Mouse (Mus musculus) intestine, embryonic 15.5 days (tissue): ENCODE measurements at regions not wholly inside any gene's neighbourhood (a gene's known extent, or its start where the extent isn't known, plus 50 kb on each side); places are given as distances from the start of the nearest gene placed in this dataset.

Experiments used
- ATAC-seq: fragments of 200-750 bp; cut with Nextera tagmentation; 2 replicates; pipeline ENCODE4 v1.8.0; 2017; ENCODE audit warnings: moderate TSS enrichment, moderate library complexity
- H3K27ac ChIP-seq: fragments of 300-500 bp; sonication (generic); 2 replicates; pipeline ENCODE4 v1.5.1; 2015; ENCODE audit warnings: mild to moderate bottlenecking, inconsistent platforms
- H3K27me3 ChIP-seq: fragments of 300-500 bp; sonication (generic); replicated peaks from 2 replicates; pipeline ENCODE4 v1.6.1; 2015; ENCODE audit warnings: inconsistent platforms
- H3K36me3 ChIP-seq: fragments of 300-500 bp; sonication (generic); 2 replicates; pipeline ENCODE4 v1.6.1; 2015; ENCODE audit warnings: inconsistent platforms
- H3K4me1 ChIP-seq: fragments of 300-500 bp; sonication (generic); replicated peaks from 2 replicates; pipeline ENCODE4 v1.6.1; 2015; ENCODE audit warnings: inconsistent platforms
- H3K4me2 ChIP-seq: fragments of 300-500 bp; sonication (generic); replicated peaks from 2 replicates; pipeline ENCODE4 v1.6.1; 2015; ENCODE audit warnings: mild to moderate bottlenecking, inconsistent platforms
- H3K4me3 ChIP-seq: fragments of 300-500 bp; sonication (generic); replicated peaks from 2 replicates; pipeline ENCODE4 v1.5.1; 2015; ENCODE audit warnings: inconsistent platforms
- H3K9ac ChIP-seq: fragments of 300-500 bp; sonication (generic); 2 replicates; pipeline ENCODE4 v1.6.1; 2015; ENCODE audit warnings: inconsistent platforms
- H3K9me3 ChIP-seq: fragments of 300-500 bp; sonication (generic); 2 replicates; pipeline ENCODE4 v1.6.1; 2016; ENCODE audit warnings: inconsistent platforms
- WGBS: fragments of 180-500 bp; shearing (Covaris S2); methylation state at CpG from one replicate; pipeline ENCODE4 v1.1.7; 2015; 5-methylcytosine and 5-hydroxymethylcytosine counted together

DNA sequence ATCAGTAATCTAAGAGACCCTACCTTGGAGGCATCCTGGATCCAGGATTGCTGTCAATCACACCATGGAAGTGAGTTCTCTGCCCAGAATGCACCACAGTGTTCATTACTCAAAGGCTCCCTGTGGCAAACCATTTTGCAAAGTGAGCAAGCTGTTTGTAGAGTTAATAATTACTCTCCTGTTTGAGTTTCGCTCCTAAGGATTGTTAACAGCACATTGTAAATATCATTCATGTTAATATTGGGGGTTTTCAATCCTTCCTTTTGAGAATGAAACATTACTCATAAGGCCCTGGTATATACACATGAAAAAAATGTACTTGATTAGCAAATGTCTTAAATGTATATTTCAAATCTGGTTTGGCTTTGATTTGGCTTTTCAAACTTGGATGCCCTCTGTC lies 58.1 kb upstream of the Clstn2 start:
- no peak overlapping the region for H3K4me2 ChIP-seq
- WGBS, result 67% methylated on average over 1 of the region's 1 CpGs
- no peak overlapping the region for H3K9ac ChIP-seq
- no peaks in the 10 kb centered on the region for H3K36me3 ChIP-seq
- no peak for ATAC-seq
- H3K4me3 ChIP-seq, result no peak overlapping the region
- H3K27ac ChIP-seq, result no peak overlapping the region
- H3K9me3 ChIP-seq, result no peaks in the 10 kb centered on the region
- H3K27me3 ChIP-seq, result no peaks in the 10 kb centered on the region
- no peaks in the 10 kb centered on the region for H3K4me1 ChIP-seq

DNA sequence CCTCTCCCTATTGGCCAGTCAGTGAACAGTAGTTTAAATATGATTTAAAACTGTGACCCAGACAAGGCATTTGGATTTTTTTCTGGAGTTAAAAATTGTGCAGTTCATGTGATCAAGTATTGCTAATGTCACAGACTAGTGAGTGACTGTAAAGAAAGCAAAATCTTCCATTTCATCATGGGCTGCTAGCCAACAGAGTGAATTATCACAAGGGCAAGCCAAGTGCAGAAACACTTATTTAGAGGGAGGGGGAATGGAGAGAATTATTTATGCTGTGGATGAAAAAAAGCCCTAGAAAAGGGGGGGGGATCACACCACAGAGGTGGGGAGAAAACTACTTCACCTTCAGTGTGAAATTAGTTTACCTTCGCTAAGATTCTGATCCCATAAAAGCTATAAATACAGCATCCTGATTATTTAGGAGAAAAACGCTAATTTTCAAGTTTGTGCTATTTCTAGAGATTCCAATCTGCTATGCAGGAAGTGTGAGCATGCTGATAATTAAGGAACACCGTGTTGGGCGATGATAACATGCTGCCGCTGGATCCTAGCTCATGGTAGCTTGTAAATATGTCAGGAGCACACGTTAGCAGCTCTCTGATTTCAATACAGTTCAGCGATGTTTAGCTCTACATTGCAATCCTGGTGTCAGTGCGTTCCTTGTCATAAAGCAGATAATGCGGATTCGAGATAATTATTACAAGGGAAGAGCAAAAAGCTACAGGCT lies 62.2 kb upstream of the Clstn2 start:
- H3K4me1 ChIP-seq, result no peaks in the 10 kb centered on the region
- no peak overlapping the region for H3K9ac ChIP-seq
- no peak overlapping the region for H3K27ac ChIP-seq
- 71% methylated on average over 10 of the region's 10 CpGs for WGBS
- H3K27me3 ChIP-seq, result no peaks in the 10 kb centered on the region
- H3K9me3 ChIP-seq, result no peaks in the 10 kb centered on the region
- ATAC-seq, result no peak
- no peak overlapping the region for H3K4me3 ChIP-seq
- no peak overlapping the region for H3K4me2 ChIP-seq
- no peaks in the 10 kb centered on the region for H3K36me3 ChIP-seq

DNA sequence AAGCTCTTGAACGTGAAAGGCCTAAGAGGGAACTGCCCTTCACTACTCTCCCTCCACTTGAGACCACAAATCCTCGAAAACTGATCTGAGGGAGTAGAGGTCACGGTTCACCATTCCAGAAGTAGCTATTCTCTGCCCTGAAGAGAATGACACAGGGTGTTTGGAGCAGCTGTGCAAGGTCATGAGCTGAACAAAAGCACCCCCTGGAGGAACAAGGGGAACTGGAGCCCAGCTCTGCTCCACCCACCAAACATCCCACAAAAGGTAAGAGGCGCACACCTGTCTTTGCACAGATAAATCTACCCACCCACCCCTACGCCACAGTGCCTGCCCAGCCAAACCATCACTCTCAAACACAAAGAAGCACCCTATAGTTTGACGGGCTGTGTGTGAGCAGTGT lies 90.4 kb upstream of the Clstn2 start:
- no peaks in the 10 kb centered on the region for H3K4me1 ChIP-seq
- no peak overlapping the region for H3K4me2 ChIP-seq
- no peak overlapping the region for H3K9ac ChIP-seq
- H3K27ac ChIP-seq, result no peak overlapping the region
- ATAC-seq, result no peak
- no peaks in the 10 kb centered on the region for H3K9me3 ChIP-seq
- H3K36me3 ChIP-seq, result no peaks in the 10 kb centered on the region
- H3K27me3 ChIP-seq, result no peaks in the 10 kb centered on the region
- no peak overlapping the region for H3K4me3 ChIP-seq
- 67% methylated on average over 6 of the region's 6 CpGs for WGBS

DNA sequence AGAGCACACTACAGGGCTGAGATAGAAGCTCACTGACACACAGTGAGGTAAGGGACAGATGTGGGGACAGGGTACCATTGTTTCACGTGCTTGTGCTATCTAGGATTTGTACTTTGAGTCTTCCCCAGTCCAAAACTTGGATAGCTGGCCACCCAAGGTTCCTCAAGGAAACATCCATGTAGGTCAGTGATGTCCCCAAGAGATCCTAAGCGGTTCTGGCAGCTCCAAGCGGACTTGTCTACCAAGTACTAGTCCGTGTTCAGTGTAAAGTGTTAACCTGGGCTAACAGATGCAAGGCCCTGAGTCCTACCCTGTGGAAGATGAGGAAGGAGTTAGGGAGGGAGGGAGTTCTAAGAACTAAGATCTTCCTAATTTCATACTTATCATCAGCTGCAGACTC lies 96.6 kb upstream of the Clstn2 start:
- no peak overlapping the region for H3K4me2 ChIP-seq
- H3K27ac ChIP-seq, result no peak overlapping the region
- no peak overlapping the region for H3K4me3 ChIP-seq
- H3K27me3 ChIP-seq, result no peaks in the 10 kb centered on the region
- 83% methylated on average over 4 of the region's 4 CpGs for WGBS
- H3K9me3 ChIP-seq, result no peaks in the 10 kb centered on the region
- H3K9ac ChIP-seq, result no peak overlapping the region
- ATAC-seq, result no peak
- no peaks in the 10 kb centered on the region for H3K36me3 ChIP-seq
- H3K4me1 ChIP-seq, result no peaks in the 10 kb centered on the region

DNA sequence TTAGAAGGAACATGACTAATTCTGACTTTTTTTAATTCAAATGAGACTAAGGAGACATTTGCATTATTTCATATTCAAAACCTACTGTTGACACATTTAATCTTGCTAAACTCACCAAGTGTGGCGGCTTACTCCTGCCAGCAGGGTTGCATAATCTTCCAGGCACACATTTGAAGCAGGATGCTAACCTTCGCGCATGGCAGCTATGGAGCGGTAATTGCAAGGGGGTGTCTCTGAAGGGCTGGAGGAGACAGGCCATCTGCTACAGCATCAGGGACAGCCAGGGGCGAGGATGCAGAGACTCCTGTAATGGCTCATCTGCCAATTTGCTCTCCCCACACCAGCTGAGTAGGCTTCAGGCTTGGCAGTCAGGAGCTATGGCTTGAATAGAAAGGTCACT lies 97.9 kb upstream of the Clstn2 start:
- Histone ChIP-seq H3K4me1 (no peaks in the 10 kb centered on the region), H3K4me2 (no peak overlapping the region), H3K4me3 (no peak overlapping the region), H3K9me3 (no peaks in the 10 kb centered on the region), H3K9ac (no peak overlapping the region), H3K27ac (no peak overlapping the region), H3K27me3 (no peaks in the 10 kb centered on the region), H3K36me3 (no peaks in the 10 kb centered on the region)
- no peak for ATAC-seq
- 87% methylated on average over 5 of the region's 5 CpGs for WGBS

DNA sequence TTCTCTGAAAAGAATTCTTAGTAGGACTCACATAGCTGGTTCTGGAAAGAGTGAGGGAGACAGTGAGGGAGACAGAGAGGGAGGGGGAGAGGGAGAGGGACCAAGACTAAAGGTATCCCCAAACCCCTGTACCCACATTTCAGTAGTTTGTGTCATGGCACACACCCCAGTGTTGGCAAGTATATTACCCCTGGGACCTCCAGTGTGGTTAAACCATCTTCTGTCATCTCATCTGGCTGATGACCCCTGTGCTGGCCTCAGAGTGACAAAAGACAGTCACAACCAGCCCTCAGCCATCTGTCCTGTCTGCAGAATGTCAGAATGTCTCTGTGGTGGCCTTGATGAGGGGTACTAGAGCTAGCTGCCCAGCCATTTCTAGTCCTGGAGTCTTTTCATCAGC lies 107.6 kb upstream of the Clstn2 start:
- H3K36me3 ChIP-seq, result no peaks in the 10 kb centered on the region
- H3K27me3 ChIP-seq, result no peaks in the 10 kb centered on the region
- no peak overlapping the region for H3K4me3 ChIP-seq
- no peaks in the 10 kb centered on the region for H3K4me1 ChIP-seq
- no peak for ATAC-seq
- H3K4me2 ChIP-seq, result no peak overlapping the region
- no peak overlapping the region for H3K27ac ChIP-seq
- H3K9ac ChIP-seq, result no peak overlapping the region
- no peaks in the 10 kb centered on the region for H3K9me3 ChIP-seq

DNA sequence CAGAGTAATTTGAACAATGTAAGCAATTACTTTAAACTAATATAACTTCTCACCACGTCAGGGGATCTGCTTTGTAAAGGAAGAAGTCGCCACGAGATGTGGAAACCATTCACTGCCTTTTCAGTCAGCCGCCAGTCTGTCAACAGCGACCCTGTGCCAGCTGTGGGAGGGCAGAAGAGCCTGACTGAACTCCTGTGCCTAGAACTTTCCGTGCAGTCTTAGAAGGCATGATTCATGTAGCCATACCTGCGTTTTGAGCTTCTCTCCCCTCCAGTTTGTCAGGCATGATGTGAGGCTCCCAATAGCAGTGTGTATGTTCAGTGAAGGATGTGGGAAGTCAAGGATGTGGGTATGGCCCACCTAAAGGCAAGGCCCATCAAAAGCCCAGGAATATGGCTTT lies 109.1 kb upstream of the Clstn2 start:
- no peaks in the 10 kb centered on the region for H3K9me3 ChIP-seq
- H3K9ac ChIP-seq, result no peak overlapping the region
- H3K4me3 ChIP-seq, result no peak overlapping the region
- no peak overlapping the region for H3K4me2 ChIP-seq
- H3K36me3 ChIP-seq, result no peaks in the 10 kb centered on the region
- H3K27me3 ChIP-seq, result no peaks in the 10 kb centered on the region
- no peak overlapping the region for H3K27ac ChIP-seq
- no peaks in the 10 kb centered on the region for H3K4me1 ChIP-seq
- no peak for ATAC-seq
- WGBS, result 70% methylated on average over 7 of the region's 7 CpGs

DNA sequence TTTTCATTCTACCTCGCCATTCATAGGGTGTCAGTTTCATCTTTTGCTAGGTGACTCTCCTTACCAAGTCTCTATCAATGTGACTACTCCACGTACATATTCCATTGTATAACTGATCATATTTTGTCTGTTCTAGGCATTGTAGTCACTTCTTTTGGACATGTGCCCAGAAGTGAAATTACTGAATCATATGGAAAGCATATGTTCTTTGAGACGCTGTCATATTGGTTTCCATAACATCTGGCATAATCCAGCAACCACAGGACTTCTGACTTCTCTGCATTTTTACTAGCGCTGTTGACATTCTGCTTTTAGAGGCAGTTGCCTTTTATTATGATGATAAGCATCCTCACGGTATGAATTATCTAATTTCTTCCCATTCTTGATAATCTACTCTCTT lies 113.9 kb upstream of the Clstn2 start:
- no peak overlapping the region for H3K4me2 ChIP-seq
- H3K36me3 ChIP-seq, result no peaks in the 10 kb centered on the region
- H3K27me3 ChIP-seq, result no peaks in the 10 kb centered on the region
- no peak for ATAC-seq
- H3K27ac ChIP-seq, result no peak overlapping the region
- no peak overlapping the region for H3K4me3 ChIP-seq
- H3K4me1 ChIP-seq, result no peaks in the 10 kb centered on the region
- WGBS, result 78% methylated on average over 5 of the region's 5 CpGs
- H3K9ac ChIP-seq, result no peak overlapping the region
- no peaks in the 10 kb centered on the region for H3K9me3 ChIP-seq

DNA sequence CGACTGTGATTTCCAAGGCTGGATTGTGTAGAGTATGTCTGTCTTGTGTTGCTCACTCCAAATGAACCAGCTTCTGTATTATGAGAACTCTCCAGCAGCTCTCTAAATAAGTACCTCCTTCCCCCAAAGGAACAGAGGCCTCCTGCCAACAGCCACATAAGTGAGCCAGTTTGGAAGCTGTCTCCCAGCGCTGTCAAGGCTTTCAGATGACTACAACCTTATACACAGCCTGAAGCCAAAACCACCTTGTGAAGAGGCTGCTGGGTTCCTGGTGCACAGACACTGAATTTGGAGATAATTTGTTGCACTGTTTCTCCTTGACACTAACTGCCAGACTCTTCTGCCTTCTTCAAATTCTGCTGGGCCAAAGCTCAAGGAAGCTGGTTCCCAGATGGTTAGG lies 125.4 kb upstream of the Clstn2 start:
- Histone ChIP-seq H3K27ac (no peak overlapping the region), H3K9ac (no peak overlapping the region), H3K4me3 (no peak overlapping the region), H3K9me3 (no peaks in the 10 kb centered on the region), H3K36me3 (no peaks in the 10 kb centered on the region), H3K4me2 (no peak overlapping the region), H3K4me1 (no peaks in the 10 kb centered on the region), H3K27me3 (no peaks in the 10 kb centered on the region)
- no peak for ATAC-seq
- 89% methylated on average over 2 of the region's 2 CpGs for WGBS

DNA sequence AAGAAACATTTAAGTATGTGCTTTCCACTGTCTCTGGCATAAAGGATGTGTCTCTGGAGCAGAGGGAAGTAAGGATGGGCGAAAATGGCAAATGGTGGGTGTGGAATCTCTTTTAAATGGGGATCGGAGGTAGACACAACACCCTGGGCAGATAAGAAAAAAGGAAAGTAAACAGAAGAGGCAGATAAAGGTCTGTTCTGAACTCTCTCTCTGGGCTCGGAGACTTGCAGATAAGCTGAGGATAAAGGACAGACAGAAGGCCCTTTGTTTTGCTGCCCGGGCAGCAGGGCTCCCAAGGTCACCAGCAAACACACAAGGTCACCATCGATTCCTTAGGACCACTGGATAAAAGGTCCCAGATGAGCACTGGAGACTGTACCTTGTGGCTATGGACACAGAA lies 122.7 kb upstream of the Nmnat3 start:
- no peaks in the 10 kb centered on the region for H3K4me1 ChIP-seq
- H3K9me3 ChIP-seq, result no peaks in the 10 kb centered on the region
- H3K27ac ChIP-seq, result no peak overlapping the region
- no peak overlapping the region for H3K4me2 ChIP-seq
- no peak overlapping the region for H3K4me3 ChIP-seq
- no peaks in the 10 kb centered on the region for H3K27me3 ChIP-seq
- WGBS, result 23% methylated on average over 5 of the region's 5 CpGs
- H3K36me3 ChIP-seq, result no peaks in the 10 kb centered on the region
- no peak overlapping the region for H3K9ac ChIP-seq
- peak; percentile 76 for ATAC-seq

DNA sequence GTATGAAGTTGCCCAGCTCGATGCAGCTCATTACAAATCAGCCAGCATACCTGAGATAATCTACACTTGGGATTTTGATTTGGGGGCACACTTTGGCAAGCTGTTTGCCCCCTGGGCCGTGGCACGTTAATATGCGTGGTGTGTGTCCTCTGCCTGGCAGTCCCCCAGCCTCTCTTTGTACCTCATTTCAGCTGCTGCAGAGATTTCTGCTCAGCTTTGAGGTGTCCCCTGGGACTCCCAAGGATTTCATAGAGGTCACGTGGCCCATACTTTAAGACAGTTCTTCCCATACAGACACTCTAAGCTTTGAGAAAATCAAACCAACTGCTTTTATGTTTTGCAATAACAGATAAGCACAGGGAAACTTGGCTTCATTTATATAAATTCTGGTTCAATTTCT lies 113.2 kb upstream of the Nmnat3 start:
- ATAC-seq, result no peak
- Histone ChIP-seq H3K4me2 (no peak overlapping the region), H3K9me3 (no peaks in the 10 kb centered on the region), H3K36me3 (no peaks in the 10 kb centered on the region), H3K4me3 (no peak overlapping the region), H3K27me3 (no peaks in the 10 kb centered on the region), H3K9ac (no peak overlapping the region), H3K4me1 (no peaks in the 10 kb centered on the region), H3K27ac (no peak overlapping the region)
- WGBS, result 78% methylated on average over 5 of the region's 5 CpGs

DNA sequence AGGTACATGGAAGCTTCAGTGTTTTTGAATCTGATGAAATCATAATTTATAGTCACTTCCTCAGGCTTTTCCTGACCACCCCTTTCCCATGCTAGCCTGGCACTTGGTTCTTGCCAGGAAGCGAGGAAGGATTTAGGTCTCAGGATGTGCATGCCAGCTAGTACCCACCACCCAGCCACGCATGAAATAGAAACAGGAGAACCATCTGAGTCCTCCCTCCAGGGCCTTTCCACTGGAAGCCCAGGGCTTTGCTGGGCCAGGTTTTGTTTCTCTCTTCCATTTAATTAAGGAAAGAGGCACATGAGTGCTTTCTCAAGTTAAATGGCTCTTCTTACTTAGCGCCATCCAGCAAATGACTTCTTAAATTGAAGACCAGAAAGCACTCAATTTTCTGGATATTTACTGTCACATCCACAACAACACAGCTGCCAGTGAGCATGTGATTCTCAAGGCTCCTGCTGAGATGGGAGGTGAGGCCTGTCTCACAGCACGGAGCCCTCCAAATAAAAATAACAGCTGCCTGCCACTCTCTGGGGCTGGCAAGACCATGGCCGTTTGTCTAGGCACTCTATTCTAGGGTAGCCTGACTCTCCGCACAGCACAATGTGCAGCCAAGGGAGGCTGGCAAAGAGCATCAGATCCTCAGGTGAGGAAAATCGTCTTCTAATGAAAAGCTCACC lies 110.4 kb upstream of the Nmnat3 start:
- no peak overlapping the region for H3K4me3 ChIP-seq
- no peak overlapping the region for H3K4me2 ChIP-seq
- no peaks in the 10 kb centered on the region for H3K36me3 ChIP-seq
- no peak overlapping the region for H3K27ac ChIP-seq
- no peak for ATAC-seq
- H3K4me1 ChIP-seq, result no peaks in the 10 kb centered on the region
- no peak overlapping the region for H3K9ac ChIP-seq
- whole genome bisulfite sequencing, result 71% methylated on average over 7 of the region's 7 CpGs
- no peaks in the 10 kb centered on the region for H3K9me3 ChIP-seq
- no peaks in the 10 kb centered on the region for H3K27me3 ChIP-seq

DNA sequence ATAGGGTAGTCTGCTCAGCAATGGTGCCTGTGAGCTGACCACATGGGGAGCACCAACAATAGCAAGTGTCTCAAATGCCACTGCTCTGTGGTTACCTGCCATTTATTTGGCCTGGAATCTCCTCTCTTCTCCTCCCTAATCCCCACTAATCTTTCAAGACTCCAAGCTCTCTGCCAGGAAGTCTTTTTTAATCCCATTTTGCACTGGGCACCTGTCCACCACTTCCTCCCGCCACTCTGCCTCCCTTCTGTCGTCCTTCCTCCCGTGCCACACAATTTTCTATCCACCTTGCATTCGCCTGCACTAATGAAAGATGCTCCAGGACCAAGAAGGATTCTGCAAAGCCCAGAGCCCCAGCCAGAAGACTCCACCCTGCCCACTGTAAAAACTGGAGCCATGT lies 106.5 kb upstream of the Nmnat3 start:
- Histone ChIP-seq H3K4me1 (no peaks in the 10 kb centered on the region), H3K27me3 (no peaks in the 10 kb centered on the region), H3K4me3 (no peak overlapping the region), H3K4me2 (no peak overlapping the region), H3K27ac (no peak overlapping the region), H3K9ac (no peak overlapping the region), H3K36me3 (no peaks in the 10 kb centered on the region), H3K9me3 (no peaks in the 10 kb centered on the region)
- WGBS, result 71% methylated on average over 4 of the region's 4 CpGs
- ATAC-seq, result no peak
